Mouse (Mus musculus) lung, postnatal 0 days (tissue): ENCODE measurements around the gene Pafah2.

Source experiments
- CTCF ChIP-seq: IDR thresholded peaks from 2 replicates; pipeline ENCODE4 v1.5.1; 2016; ENCODE audit warnings: antibody characterized with exemption, mild to moderate bottlenecking
- EP300 ChIP-seq: IDR thresholded peaks from 2 replicates; pipeline ENCODE4 v1.6.1; 2016; ENCODE audit warnings: antibody characterized with exemption, mild to moderate bottlenecking, control low read depth

DNA sequence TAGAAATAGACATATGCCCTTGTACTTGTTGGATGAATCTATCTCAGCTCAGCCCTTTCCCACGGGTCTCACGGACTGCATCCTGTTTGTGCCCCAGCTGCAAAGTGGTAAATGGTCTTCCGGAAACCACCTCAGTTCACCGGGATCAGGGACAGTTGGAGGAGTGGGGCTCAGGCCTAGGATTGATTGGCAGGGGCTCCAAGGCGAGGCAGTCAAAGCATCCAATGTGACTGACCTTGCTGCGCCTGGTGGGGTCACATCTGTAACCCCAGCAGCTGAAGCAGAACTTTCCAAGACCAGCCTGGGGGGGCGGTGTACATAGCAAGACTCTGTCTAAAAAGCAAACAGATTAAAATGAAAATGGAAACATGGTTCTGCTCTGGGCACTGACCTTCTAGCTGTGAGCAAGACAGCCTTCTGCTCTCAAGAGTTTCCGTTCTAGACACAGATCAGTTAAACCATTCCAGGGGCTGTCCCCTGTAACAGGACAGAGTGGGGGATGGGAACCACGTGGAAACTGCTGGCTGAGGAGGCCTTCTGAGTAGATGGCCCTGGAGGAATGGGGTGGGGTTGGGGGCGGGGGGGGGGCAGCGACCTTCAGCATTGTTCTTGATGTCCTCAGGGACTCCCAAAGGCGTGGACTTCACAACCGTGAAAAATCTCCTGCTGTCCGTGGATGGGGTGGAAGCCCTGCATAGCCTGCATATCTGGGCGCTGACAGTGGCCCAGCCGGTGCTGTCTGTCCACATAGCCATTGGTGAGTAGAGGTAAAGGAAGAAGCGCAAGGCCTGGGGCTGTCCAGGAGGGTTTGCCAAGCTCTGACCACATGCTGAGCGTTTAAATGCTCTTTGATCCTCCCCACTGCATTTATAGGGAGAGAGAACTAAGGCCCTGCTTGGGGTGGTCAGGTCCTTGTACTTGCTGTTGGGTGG, 44.5 kb upstream of the Pafah2 start:
- TF ChIP-seq CTCF (no peak), EP300 (no peak)
